Mouse (Mus musculus): ENCODE results near the gene Ugt1a10. TPM values are rescaled to one million over a fixed set of nuclear protein-coding genes. Genes with fewer than 3 reads are reported as not detected.

Ugt1a10 gene
- polyA plus RNA-seq, 1 experiment from 2014 or later: not detected

DNA sequence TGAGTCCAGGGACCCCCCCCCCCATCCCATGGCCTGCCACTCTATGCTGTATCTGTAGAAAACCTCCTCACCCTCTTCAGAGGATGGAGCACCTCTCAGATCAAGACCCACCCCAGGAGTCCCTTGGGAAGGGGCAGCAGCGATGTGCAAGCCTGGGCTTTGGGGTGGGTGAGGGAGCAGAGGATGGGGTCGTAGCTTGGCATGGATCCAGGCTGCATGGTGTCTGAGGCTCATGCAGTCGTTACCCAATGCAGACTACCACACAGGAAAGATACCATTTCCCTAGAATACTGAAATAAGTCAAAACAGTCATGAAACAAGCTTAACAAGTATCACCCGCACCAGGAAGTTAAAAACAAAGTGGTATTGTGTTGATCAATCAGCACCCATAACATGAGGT lies 193.5 kb downstream of the Ugt1a10 start:
- H3K36me3 ChIP-seq: no peaks in the 10 kb centered on the region
- peaks cover 98% of the 10 kb centered on the region for H3K9me3 ChIP-seq (replicated peaks)
- no peaks in the 10 kb centered on the region for H3K27me3 ChIP-seq (ENCODE audit: low read depth, poor library complexity, severe bottlenecking)
- 78% methylated on average over 4 of the region's 4 CpGs for WGBS
- DNase-seq (ENCODE audit: low spot score): no peak
- H3K4me3 ChIP-seq: no peak overlapping the region
- no peak overlapping the region for H3K27ac ChIP-seq (replicated peaks)
- H3K4me1 ChIP-seq: no peaks in the 10 kb centered on the region

DNA sequence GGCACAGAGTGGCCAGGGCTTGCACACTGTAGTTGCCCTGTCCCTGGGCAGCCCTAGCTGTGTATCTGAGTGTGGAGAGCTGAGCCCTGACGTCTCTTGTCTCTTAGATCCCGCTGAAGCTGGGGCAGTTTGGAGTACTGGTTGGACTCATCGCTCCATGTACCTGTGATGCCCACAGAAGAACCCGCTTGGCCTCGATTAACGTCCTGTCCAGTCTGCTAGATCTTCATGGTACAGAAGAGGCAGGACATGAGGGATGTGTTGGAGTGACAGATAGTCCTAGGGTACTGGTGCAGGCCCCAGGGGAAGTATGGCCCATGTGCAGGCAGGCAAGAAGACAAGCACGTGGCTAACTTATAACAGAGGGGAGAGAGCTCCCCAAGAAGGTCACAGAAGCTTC lies 194.4 kb downstream of the Ugt1a10 start:
- H3K27me3 ChIP-seq (ENCODE audit: low read depth, poor library complexity, severe bottlenecking): no peaks in the 10 kb centered on the region
- H3K9me3 ChIP-seq (replicated peaks): peaks cover 98% of the 10 kb centered on the region
- WGBS: 82% methylated on average over 7 of the region's 7 CpGs
- no peak overlapping the region for H3K27ac ChIP-seq (replicated peaks)
- no peak for DNase-seq (ENCODE audit: low spot score)
- H3K4me3 ChIP-seq: no peak overlapping the region
- no peaks in the 10 kb centered on the region for H3K4me1 ChIP-seq
- H3K36me3 ChIP-seq: no peaks in the 10 kb centered on the region

- H3K4me3 ChIP-seq: no peak overlapping the region
- no peak for DNase-seq (ENCODE audit: low spot score)
- no peak overlapping the region for H3K27ac ChIP-seq (replicated peaks)
- H3K4me1 ChIP-seq: no peaks in the 10 kb centered on the region
- WGBS: 82% methylated on average over 5 of the region's 5 CpGs
- peaks cover 98% of the 10 kb centered on the region for H3K9me3 ChIP-seq (replicated peaks)
- no peaks in the 10 kb centered on the region for H3K36me3 ChIP-seq
- no peaks in the 10 kb centered on the region for H3K27me3 ChIP-seq (ENCODE audit: low read depth, poor library complexity, severe bottlenecking)
These were observed 194.8 kb downstream of the Ugt1a10 start for GRCm38 (mm10) chr1:88250023-88250422.

DNA sequence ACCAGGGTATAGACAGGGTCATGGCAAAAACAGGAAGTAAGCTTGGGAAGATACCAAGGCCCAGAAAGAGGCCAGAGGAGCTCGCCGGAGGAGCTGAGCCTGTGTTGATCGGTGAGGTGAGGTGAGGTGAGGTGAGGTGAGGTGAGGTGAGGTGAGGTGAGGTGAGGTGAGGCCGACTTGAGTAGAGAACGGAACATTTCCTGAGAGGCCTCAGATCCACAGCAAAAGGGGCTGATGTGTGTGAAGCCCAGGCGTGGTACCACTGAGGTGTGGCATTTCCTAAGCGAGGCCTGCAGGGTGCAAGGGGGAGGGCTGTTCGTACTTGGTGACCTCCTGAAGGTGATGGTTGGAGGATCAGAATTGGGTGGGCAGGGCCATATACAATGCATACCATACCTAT lies 197.9 kb downstream of the Ugt1a10 start:
- Histone ChIP-seq H3K36me3 (no peaks in the 10 kb centered on the region), H3K9me3 (replicated peaks) (peaks cover 98% of the 10 kb centered on the region), H3K4me3 (no peak overlapping the region), H3K27ac (replicated peaks) (no peak overlapping the region), H3K27me3 (ENCODE audit: low read depth, poor library complexity, severe bottlenecking) (no peaks in the 10 kb centered on the region), H3K4me1 (no peaks in the 10 kb centered on the region)
- DNase-seq (ENCODE audit: low spot score): no peak
- WGBS: 75% methylated on average over 8 of the region's 8 CpGs

- 76% methylated on average over 6 of the region's 6 CpGs for WGBS
- H3K9me3 ChIP-seq (replicated peaks): peaks cover 98% of the 10 kb centered on the region
- no peak overlapping the region for H3K4me3 ChIP-seq
These were observed 198.4 kb downstream of the Ugt1a10 start for GRCm38 (mm10) chr1:88253540-88253939.

DNA sequence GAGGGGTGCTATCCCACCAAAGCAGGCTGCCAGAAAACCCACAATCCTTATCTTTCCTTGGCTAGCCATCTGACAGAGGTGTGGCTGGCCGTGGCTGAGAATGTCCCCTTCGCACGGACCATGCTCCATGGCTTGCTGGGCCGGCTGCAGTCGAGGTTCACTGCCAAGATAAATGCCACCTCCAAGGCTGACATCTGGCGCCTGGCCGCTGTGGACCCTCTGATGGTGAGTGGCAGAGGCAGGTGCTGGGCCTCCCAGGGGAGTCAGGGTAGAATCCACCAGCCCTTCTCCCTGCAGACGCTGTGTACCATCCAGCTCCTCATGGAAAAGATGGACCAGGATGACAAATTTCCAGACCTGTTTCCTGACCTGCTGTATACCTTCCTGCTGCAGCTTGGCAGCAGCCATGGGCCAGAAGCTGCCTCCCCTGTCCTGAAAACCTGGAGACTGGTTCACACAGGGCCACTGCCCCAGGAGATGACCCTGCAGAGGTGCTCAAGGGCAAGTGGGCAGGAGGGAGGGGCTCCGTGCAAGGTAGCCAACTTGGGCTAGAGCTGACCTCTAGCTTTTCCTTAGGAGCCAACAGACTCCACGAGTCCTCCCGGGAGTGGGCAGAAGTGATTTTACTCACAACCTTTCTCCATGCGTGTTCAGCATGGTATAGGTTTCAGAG lies 199.7 kb downstream of the Ugt1a10 start:
- DNase-seq (ENCODE audit: low spot score): no peak
- peaks cover 97% of the 10 kb centered on the region for H3K9me3 ChIP-seq (replicated peaks)
- no peaks in the 10 kb centered on the region for H3K27me3 ChIP-seq (ENCODE audit: low read depth, poor library complexity, severe bottlenecking)
- H3K4me3 ChIP-seq: no peak overlapping the region
- no peaks in the 10 kb centered on the region for H3K4me1 ChIP-seq
- H3K36me3 ChIP-seq: peaks cover 7% of the 10 kb centered on the region
- no peak overlapping the region for H3K27ac ChIP-seq (replicated peaks)
- WGBS: 90% methylated on average over 12 of the region's 12 CpGs

More at GRCm38 (mm10) chr1:88253540-88253939, 198.4 kb downstream of the Ugt1a10 start:
- no peaks in the 10 kb centered on the region for H3K36me3 ChIP-seq
- no peak for DNase-seq (ENCODE audit: low spot score)
- no peaks in the 10 kb centered on the region for H3K27me3 ChIP-seq (ENCODE audit: low read depth, poor library complexity, severe bottlenecking)
- no peak overlapping the region for H3K27ac ChIP-seq (replicated peaks)
- H3K4me1 ChIP-seq: no peaks in the 10 kb centered on the region

DNA sequence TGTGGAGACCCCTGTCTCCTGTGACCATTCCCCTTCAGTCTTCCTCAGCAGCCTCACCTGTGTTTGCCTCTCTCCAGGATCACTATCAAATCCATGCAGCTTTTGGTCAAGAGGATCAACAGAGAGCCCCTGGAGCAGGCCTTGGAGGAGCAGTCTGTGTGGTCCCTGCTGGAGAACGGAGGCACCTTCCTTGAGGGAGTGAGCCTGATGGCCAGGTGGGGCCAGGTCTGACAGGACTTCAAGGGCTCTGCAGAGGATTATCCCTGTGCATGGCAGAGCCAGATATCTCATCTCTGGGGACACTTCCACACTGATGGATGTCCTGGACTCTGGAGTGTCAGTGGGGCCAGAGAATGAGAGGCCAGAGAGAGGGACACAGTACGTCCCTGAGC lies 200.3 kb downstream of the Ugt1a10 start:
- Histone ChIP-seq H3K27me3 (ENCODE audit: low read depth, poor library complexity, severe bottlenecking) (no peaks in the 10 kb centered on the region), H3K4me3 (no peak overlapping the region), H3K36me3 (peaks cover 13% of the 10 kb centered on the region), H3K9me3 (replicated peaks) (peaks cover 97% of the 10 kb centered on the region), H3K4me1 (no peaks in the 10 kb centered on the region), H3K27ac (replicated peaks) (no peak overlapping the region)
- WGBS: 55% methylated on average over 2 of the region's 2 CpGs
- no peak for DNase-seq (ENCODE audit: low spot score)

DNA sequence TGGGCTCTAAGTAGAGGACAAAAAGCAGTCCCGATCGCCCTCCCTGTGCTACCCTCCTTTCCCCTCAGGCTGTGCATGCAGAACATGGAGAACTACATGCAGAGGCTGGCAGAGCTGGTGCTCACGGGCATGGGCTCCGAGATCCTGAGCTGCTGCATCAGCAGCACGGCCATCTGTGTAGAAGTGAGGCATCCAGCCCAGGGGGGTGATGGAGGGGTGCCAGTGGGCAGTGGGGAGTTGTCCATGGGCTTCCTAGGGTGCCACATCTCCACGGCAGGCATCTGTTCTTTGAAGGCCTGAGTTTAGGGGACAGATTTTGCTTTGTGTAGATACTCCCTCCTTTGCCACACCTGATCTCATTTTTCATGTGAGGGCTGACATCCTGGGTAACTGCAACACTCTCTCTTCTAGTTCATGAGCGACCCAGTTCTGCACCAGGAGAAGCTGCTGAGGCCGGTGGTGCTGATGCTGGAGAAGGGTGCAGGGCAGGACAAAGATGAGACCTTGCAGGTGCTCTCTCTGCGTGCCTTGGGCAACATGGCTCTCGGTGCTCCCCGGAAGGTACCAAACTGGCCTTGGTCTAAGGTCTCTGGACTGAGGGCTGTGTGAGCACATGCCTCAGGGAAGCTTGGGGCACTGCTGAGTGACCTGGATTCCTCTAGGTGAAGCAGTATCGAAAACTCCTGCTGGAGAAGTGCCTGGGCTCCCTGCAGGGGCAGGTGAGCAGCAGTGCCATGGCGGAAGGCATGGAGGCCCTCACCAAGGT lies 201.0 kb downstream of the Ugt1a10 start:
- peaks cover 20% of the 10 kb centered on the region for H3K36me3 ChIP-seq
- no peaks in the 10 kb centered on the region for H3K27me3 ChIP-seq (ENCODE audit: low read depth, poor library complexity, severe bottlenecking)
- H3K9me3 ChIP-seq (replicated peaks): peaks cover 97% of the 10 kb centered on the region
- no peaks in the 10 kb centered on the region for H3K4me1 ChIP-seq
- no peak for DNase-seq (ENCODE audit: low spot score)
- no peak overlapping the region for H3K27ac ChIP-seq (replicated peaks)
- WGBS: 80% methylated on average over 13 of the region's 13 CpGs
- H3K4me3 ChIP-seq: no peak overlapping the region

GRCm38 (mm10) chr1:88256886-88257663 lies 201.9 kb downstream of the Ugt1a10 start:
- H3K4me3 ChIP-seq: no peak overlapping the region
- WGBS: 81% methylated on average over 10 of the region's 10 CpGs
- no peak for DNase-seq (ENCODE audit: low spot score)
- H3K27ac ChIP-seq (replicated peaks): no peak overlapping the region
- H3K9me3 ChIP-seq (replicated peaks): peaks cover 99% of the 10 kb centered on the region
- H3K4me1 ChIP-seq: no peaks in the 10 kb centered on the region
- H3K27me3 ChIP-seq (ENCODE audit: low read depth, poor library complexity, severe bottlenecking): no peaks in the 10 kb centered on the region
- peaks cover 29% of the 10 kb centered on the region for H3K36me3 ChIP-seq

- WGBS: 81% methylated on average over 6 of the region's 6 CpGs
- Histone ChIP-seq H3K27ac (replicated peaks) (no peak overlapping the region), H3K36me3 (peaks cover 35% of the 10 kb centered on the region), H3K4me1 (no peaks in the 10 kb centered on the region), H3K9me3 (replicated peaks) (peaks cover 99% of the 10 kb centered on the region), H3K27me3 (ENCODE audit: low read depth, poor library complexity, severe bottlenecking) (no peaks in the 10 kb centered on the region), H3K4me3 (no peak overlapping the region)
- DNase-seq (ENCODE audit: low spot score): no peak
These were observed 202.5 kb downstream of the Ugt1a10 start for GRCm38 (mm10) chr1:88257681-88258080.

DNA sequence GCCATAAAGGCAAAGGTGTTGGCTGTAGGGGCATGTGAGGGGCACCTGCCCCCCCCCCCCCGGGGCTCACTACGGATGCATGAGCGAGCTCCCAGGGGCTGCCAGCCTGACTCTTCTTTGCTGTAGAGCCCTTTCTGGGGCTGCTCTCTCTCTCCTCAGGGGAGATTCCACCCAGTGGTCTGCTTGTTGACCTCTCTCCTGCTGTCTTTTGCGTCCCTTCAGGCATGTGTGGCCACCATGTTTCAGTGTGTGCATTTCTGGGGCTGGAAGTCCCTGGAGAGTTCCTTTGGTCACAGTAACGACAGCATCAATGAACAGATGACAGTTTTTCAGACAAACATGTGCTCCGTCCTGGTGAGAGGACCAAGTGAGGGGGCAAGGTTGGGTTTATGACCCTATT lies 203.2 kb downstream of the Ugt1a10 start:
- Histone ChIP-seq H3K4me1 (no peaks in the 10 kb centered on the region), H3K36me3 (peaks cover 42% of the 10 kb centered on the region), H3K9me3 (replicated peaks) (peaks cover 99% of the 10 kb centered on the region), H3K4me3 (no peak overlapping the region), H3K27me3 (ENCODE audit: low read depth, poor library complexity, severe bottlenecking) (no peaks in the 10 kb centered on the region), H3K27ac (replicated peaks) (no peak overlapping the region)
- 76% methylated on average over 6 of the region's 6 CpGs for WGBS
- DNase-seq (ENCODE audit: low spot score): no peak

GRCm38 (mm10) chr1:88258881-88259642 lies 203.9 kb downstream of the Ugt1a10 start:
- DNase-seq (ENCODE audit: low spot score): no peak
- Histone ChIP-seq H3K27ac (replicated peaks) (no peak overlapping the region), H3K9me3 (replicated peaks) (peaks cover 99% of the 10 kb centered on the region), H3K4me1 (no peaks in the 10 kb centered on the region), H3K27me3 (ENCODE audit: low read depth, poor library complexity, severe bottlenecking) (no peaks in the 10 kb centered on the region), H3K36me3 (peaks cover 49% of the 10 kb centered on the region), H3K4me3 (no peak overlapping the region)
- 83% methylated on average over 8 of the region's 8 CpGs for WGBS
